Mouse (Mus musculus): ENCODE results near the gene Gm21970. TPM values are rescaled to one million over a fixed set of nuclear protein-coding genes. Genes with fewer than 3 reads are reported as not detected.

Gene Gm21970
- polyA plus RNA-seq, 1 experiment from 2014 or later, result not detected

- Histone ChIP-seq H3K36me3 (replicated peaks) (no peaks in the 10 kb centered on the region), H3K9me3 (no peaks in the 10 kb centered on the region), H3K4me1 (0 out of 2 replicates have a peak, but pooled peaks cover 3% of the 10 kb centered on the region), H3K27ac (no peak overlapping the region), H3K4me3 (no peak overlapping the region), H3K27me3 (ENCODE audit: poor library complexity, severe bottlenecking) (no peaks in the 10 kb centered on the region)
- no peak for DNase-seq (ENCODE audit: extremely low spot score, low spot score)
- 82% methylated on average over 12 of the region's 12 CpGs for WGBS
Observed at GRCm38 (mm10) chr16:91413102-91413844, 21.8 kb downstream of the Gm21970 start.

DNA sequence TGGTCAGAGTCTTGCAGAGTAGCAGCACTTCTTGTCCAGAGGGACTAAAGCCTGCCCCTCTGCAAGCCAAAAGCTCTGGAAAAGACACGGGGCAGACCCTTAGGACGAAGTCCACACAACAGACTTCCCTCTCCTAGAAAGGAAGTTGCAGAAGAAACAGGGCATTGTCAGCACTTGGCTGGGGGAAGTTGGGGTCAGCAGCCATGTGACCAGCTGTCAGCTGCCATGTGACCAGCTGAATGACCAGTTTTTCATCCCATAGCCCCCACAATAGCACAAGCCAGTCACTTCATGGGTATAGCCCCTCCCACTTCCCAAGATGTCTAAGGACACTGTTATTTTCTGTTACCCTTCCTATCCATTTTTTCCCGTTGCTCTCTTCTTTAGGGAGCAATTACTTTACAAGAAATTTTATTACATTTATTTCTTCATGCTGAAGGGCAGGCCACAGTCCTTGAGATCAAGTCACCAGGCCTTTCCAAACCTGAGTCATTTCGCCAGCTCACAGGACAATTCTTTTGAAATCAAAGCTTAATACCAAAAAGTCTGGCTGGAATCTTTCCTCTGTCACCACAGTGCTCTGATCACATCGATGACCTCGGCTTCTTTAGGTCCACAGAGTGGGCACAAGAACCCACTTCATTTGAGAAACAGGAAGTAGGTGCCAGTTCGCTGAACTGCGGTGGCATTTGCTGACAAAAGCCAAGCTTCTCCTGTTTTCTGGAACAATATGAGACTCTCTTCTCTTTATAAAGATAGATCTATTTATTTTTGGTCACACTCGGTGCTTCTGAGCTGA lies 24.1 kb downstream of the Gm21970 start:
- no peaks in the 10 kb centered on the region for H3K9me3 ChIP-seq
- no peak for DNase-seq (ENCODE audit: extremely low spot score, low spot score)
- H3K4me3 ChIP-seq, result no peak overlapping the region
- 0 out of 2 replicates have a peak, but pooled peaks cover 6% of the 10 kb centered on the region for H3K36me3 ChIP-seq (replicated peaks)
- H3K27ac ChIP-seq, result no peak overlapping the region
- H3K27me3 ChIP-seq (ENCODE audit: poor library complexity, severe bottlenecking), result no peaks in the 10 kb centered on the region
- 0 out of 2 replicates have a peak, but pooled peaks cover 3% of the 10 kb centered on the region for H3K4me1 ChIP-seq
- 86% methylated on average over 9 of the region's 9 CpGs for WGBS

DNA sequence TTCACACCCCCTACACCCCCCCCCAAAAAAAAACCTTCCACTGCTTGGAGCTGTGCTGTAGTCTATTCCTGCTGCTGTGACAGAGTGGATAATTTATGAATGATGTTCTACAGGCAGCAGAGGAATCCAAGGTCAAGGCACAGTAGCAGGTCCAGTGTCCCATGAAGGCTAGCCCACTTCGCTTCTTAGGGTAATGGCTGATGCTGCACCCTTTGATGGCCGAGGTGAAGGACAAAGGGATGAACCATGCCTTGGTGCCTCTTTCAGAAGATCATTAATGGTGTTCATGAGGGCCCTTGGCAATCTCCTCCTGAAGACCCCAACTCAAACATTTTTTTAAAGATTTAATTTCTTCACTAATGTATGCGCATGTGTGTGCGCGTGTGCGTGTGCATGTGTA lies 24.8 kb downstream of the Gm21970 start:
- no peaks in the 10 kb centered on the region for H3K9me3 ChIP-seq
- H3K27me3 ChIP-seq (ENCODE audit: poor library complexity, severe bottlenecking), result no peaks in the 10 kb centered on the region
- 0 out of 2 replicates have a peak, but pooled peaks cover 6% of the 10 kb centered on the region for H3K36me3 ChIP-seq (replicated peaks)
- DNase-seq (ENCODE audit: extremely low spot score, low spot score), result no peak
- H3K4me3 ChIP-seq, result no peak overlapping the region
- H3K27ac ChIP-seq, result no peak overlapping the region
- WGBS, result 94% methylated on average over 6 of the region's 6 CpGs
- no peaks in the 10 kb centered on the region for H3K4me1 ChIP-seq

- 0 out of 2 replicates have a peak, but pooled peaks cover 6% of the 10 kb centered on the region for H3K36me3 ChIP-seq (replicated peaks)
- DNase-seq (ENCODE audit: extremely low spot score, low spot score), result no peak
- no peaks in the 10 kb centered on the region for H3K9me3 ChIP-seq
- H3K4me1 ChIP-seq, result no peaks in the 10 kb centered on the region
- H3K4me3 ChIP-seq, result no peak overlapping the region
- 88% methylated on average over 7 of the region's 7 CpGs for WGBS
- no peaks in the 10 kb centered on the region for H3K27me3 ChIP-seq (ENCODE audit: poor library complexity, severe bottlenecking)
- no peak overlapping the region for H3K27ac ChIP-seq
Observed at GRCm38 (mm10) chr16:91416938-91417337, 25.4 kb downstream of the Gm21970 start.

DNA sequence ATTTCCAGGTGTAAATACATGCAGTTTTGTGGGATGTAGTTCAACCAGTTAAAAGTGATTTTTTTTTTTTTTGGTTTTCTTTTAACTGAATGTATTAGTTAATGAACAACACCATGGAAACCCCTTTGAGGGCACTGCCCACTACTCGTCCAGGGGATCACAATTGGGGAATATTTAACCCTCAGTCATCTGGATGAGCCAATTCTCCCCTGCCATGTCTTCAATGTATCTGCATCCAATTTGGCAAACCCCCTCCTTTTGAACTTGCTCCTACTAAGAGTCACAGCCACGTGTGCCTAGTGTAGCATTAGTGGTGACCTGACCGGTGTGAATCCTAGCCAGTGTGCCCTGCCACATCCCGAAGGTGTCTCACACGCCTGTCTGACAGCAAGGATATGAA lies 27.0 kb downstream of the Gm21970 start:
- DNase-seq (ENCODE audit: extremely low spot score, low spot score), result no peak
- H3K4me3 ChIP-seq, result no peak overlapping the region
- 80% methylated on average over 5 of the region's 5 CpGs for WGBS
- no peaks in the 10 kb centered on the region for H3K4me1 ChIP-seq
- H3K36me3 ChIP-seq (replicated peaks), result 0 out of 2 replicates have a peak, but pooled peaks cover 6% of the 10 kb centered on the region
- no peaks in the 10 kb centered on the region for H3K27me3 ChIP-seq (ENCODE audit: poor library complexity, severe bottlenecking)
- H3K27ac ChIP-seq, result no peak overlapping the region
- H3K9me3 ChIP-seq, result no peaks in the 10 kb centered on the region

DNA sequence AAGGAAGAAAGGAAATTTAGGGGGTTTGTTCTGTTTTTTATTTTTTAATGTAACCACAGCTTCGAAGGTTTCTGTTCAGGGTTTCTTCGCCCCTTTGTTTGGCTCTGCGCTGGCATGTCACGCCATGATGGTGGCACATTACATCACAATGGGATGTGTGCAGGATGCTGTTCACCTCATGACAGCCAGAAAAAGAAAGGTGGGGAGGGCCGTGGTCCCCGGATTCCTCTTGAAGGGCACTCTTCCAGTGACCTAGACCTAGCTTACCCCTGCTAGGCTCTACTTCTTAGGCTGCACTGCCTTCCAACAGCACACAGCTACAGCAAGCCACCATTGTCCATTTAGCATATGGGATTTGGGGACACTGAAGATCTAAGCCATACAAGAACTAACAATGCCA lies 34.3 kb downstream of the Gm21970 start:
- no peak overlapping the region for H3K27ac ChIP-seq
- no peaks in the 10 kb centered on the region for H3K4me1 ChIP-seq
- H3K27me3 ChIP-seq (ENCODE audit: poor library complexity, severe bottlenecking), result no peaks in the 10 kb centered on the region
- H3K4me3 ChIP-seq, result no peak overlapping the region
- 92% methylated on average over 6 of the region's 6 CpGs for WGBS
- H3K9me3 ChIP-seq, result peaks cover 3% of the 10 kb centered on the region; the same call in 1 of the 2 replicates
- no peak for DNase-seq (ENCODE audit: extremely low spot score, low spot score)
- H3K36me3 ChIP-seq (replicated peaks), result no peaks in the 10 kb centered on the region

- Histone ChIP-seq H3K27ac (no peak overlapping the region), H3K27me3 (ENCODE audit: poor library complexity, severe bottlenecking) (no peaks in the 10 kb centered on the region), H3K9me3 (peaks cover 3% of the 10 kb centered on the region; the same call in 1 of the 2 replicates), H3K4me3 (no peak overlapping the region), H3K36me3 (replicated peaks) (no peaks in the 10 kb centered on the region), H3K4me1 (no peaks in the 10 kb centered on the region)
- no peak for DNase-seq (ENCODE audit: extremely low spot score, low spot score)
- 86% methylated on average over 4 of the region's 4 CpGs for WGBS
Observed at GRCm38 (mm10) chr16:91426586-91426985, 35.1 kb downstream of the Gm21970 start.

GRCm38 (mm10) chr16:91427461-91427860 lies 35.9 kb downstream of the Gm21970 start:
- no peaks in the 10 kb centered on the region for H3K36me3 ChIP-seq (replicated peaks)
- peaks cover 3% of the 10 kb centered on the region; the same call in 1 of the 2 replicates for H3K9me3 ChIP-seq
- no peak overlapping the region for H3K27ac ChIP-seq
- DNase-seq (ENCODE audit: extremely low spot score, low spot score), result no peak
- no peaks in the 10 kb centered on the region for H3K27me3 ChIP-seq (ENCODE audit: poor library complexity, severe bottlenecking)
- 0 out of 2 replicates have a peak, but pooled peaks cover under 1% of the 10 kb centered on the region for H3K4me1 ChIP-seq
- no peak overlapping the region for H3K4me3 ChIP-seq
- WGBS, result 83% methylated on average over 5 of the region's 5 CpGs

- H3K27me3 ChIP-seq (ENCODE audit: poor library complexity, severe bottlenecking), result no peaks in the 10 kb centered on the region
- WGBS, result 79% methylated on average over 8 of the region's 8 CpGs
- no peak overlapping the region for H3K4me3 ChIP-seq
- DNase-seq (ENCODE audit: extremely low spot score, low spot score), result no peak
- no peaks in the 10 kb centered on the region for H3K36me3 ChIP-seq (replicated peaks)
- no peak overlapping the region for H3K27ac ChIP-seq
- H3K9me3 ChIP-seq, result peaks cover 3% of the 10 kb centered on the region; the same call in 1 of the 2 replicates
- peaks cover 7% of the 10 kb centered on the region for H3K4me1 ChIP-seq
Observed at GRCm38 (mm10) chr16:91428259-91428865, 36.8 kb downstream of the Gm21970 start.

GRCm38 (mm10) chr16:91432720-91433328 lies 41.3 kb downstream of the Gm21970 start:
- DNase-seq (ENCODE audit: extremely low spot score, low spot score), result no peak
- H3K27ac ChIP-seq, result no peak overlapping the region
- peaks cover 3% of the 10 kb centered on the region; the same call in 1 of the 2 replicates for H3K9me3 ChIP-seq
- 40% methylated on average over 5 of the region's 5 CpGs for WGBS
- no peak overlapping the region for H3K4me3 ChIP-seq
- H3K36me3 ChIP-seq (replicated peaks), result no peaks in the 10 kb centered on the region
- peaks cover 7% of the 10 kb centered on the region for H3K4me1 ChIP-seq
- H3K27me3 ChIP-seq (ENCODE audit: poor library complexity, severe bottlenecking), result no peaks in the 10 kb centered on the region

- Histone ChIP-seq H3K27me3 (ENCODE audit: poor library complexity, severe bottlenecking) (no peaks in the 10 kb centered on the region), H3K27ac (no peak overlapping the region), H3K4me3 (no peak overlapping the region), H3K4me1 (peaks cover 7% of the 10 kb centered on the region), H3K9me3 (peaks cover 3% of the 10 kb centered on the region; the same call in 1 of the 2 replicates), H3K36me3 (replicated peaks) (no peaks in the 10 kb centered on the region)
- DNase-seq (ENCODE audit: extremely low spot score, low spot score), result no peak
- WGBS, result 73% methylated on average over 8 of the region's 8 CpGs
Observed at GRCm38 (mm10) chr16:91433329-91433933, 41.9 kb downstream of the Gm21970 start.

DNA sequence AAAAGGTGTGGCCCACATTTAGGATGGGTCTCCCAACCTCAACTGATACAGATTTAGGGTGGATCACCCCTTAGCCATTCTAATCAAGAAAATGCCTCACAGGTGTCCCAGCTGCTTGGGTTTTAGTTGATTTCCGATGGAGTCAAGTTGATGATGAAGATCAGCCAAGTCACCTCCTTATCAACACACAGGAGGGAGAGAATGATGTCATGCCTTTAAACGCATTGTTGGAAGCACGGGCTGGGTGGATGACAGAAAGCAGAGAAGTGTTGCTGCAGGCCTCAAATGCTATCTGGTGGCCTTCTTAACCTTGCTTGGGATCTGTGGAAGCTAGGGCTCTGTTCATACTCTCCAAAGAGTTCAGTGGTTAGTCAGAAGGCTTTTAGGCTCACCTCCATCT lies 42.6 kb downstream of the Gm21970 start:
- Histone ChIP-seq H3K36me3 (replicated peaks) (no peaks in the 10 kb centered on the region), H3K27me3 (ENCODE audit: poor library complexity, severe bottlenecking) (no peaks in the 10 kb centered on the region), H3K4me1 (peaks cover 7% of the 10 kb centered on the region), H3K9me3 (peaks cover under 1% of the 10 kb centered on the region; the same call in 1 of the 2 replicates), H3K27ac (no peak overlapping the region), H3K4me3 (no peak overlapping the region)
- no peak for DNase-seq (ENCODE audit: extremely low spot score, low spot score)
- 91% methylated on average over 3 of the region's 3 CpGs for WGBS

Data from forebrain, embryonic 10.5 days (tissue).